Mouse (Mus musculus) stomach, postnatal 0 days (tissue): ENCODE data around the gene Adcy4.

Experiments used
- CTCF ChIP-seq: IDR thresholded peaks from 2 replicates; pipeline ENCODE4 v1.5.1; 2016; ENCODE audit warnings: antibody characterized with exemption, low read depth, mild to moderate bottlenecking, moderate library complexity
- EP300 ChIP-seq: optimal IDR thresholded peaks from 2 replicates; pipeline ENCODE3; 2016; ENCODE audit warnings: antibody characterized with exemption

- TF ChIP-seq EP300 (no peak), CTCF (no peak)
These were observed 40.8 kb upstream of the Adcy4 start for GRCm38 (mm10) chr14:55824481-55825215.
